Mouse (Mus musculus) B cell, adult 62 days (primary cell): ENCODE results near the gene Vmn1r149. TPM values are rescaled to one million over a fixed set of nuclear protein-coding genes. Genes with fewer than 3 reads are reported as not detected.

Source experiments
- total RNA-seq: library from RNA; stranded (reverse); gene quantifications from 4 replicates; pipeline ENCODE4 v1.2.4, GENCODE M21; 2023

Gene Vmn1r149
- not detected in 4 replicates for total RNA-seq

DNA sequence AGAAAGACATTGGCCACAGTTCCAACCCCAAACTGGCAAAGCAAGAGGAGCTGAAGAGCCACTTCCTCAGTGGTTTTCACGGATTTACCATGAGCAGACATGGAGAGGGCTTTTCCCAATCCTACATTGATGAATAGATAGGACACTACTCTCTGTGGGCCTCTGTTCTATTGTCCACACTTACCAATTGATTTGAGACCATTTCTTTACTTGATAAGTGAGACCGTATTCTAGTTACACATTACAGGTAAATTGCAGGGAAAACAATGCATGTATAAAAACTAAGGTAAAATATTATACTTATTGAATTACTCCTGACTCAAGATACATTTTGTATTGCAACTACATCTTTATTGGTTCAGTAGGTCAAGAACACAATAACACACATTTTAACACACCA lies at the start of gene Vmn1r149:
TSS of gene Vmn1r149 (minus strand) at position 101 of the 400 bp plus-strand sequence.

GRCm38 (mm10) chr7:22463975-22464374 lies 25.9 kb upstream of the Vmn1r149 start, which contains the start of gene Gm10665:
Gene Gm10665, minus strand, starts transcription at chr7:22464075.

GRCm38 (mm10) chr7:22413283-22413682 lies 24.7 kb downstream of the Vmn1r149 start, which contains the start of gene Vmn1r148:
Gene Vmn1r148, plus strand, starts transcription at chr7:22413583.

Other genes starting within 250 kb of the Vmn1r149 start
- not detected in 4 replicates for gene Vmn1r143, start 248.9 kb downstream of the Vmn1r149 start, total RNA-seq
- not detected in 4 replicates for gene Gm8653, start 237.0 kb downstream of the Vmn1r149 start, total RNA-seq
- gene Gm8453, start 208.7 kb downstream of the Vmn1r149 start, total RNA-seq: not detected in 4 replicates
- gene Gm4187, start 108.5 kb downstream of the Vmn1r149 start, total RNA-seq: not detected in 4 replicates
- not detected in 4 replicates for gene Gm8660, start 67.2 kb downstream of the Vmn1r149 start, total RNA-seq
- not detected in 4 replicates for gene Vmn1r148, start 24.6 kb downstream of the Vmn1r149 start, total RNA-seq
- not detected in 4 replicates for gene Gm10665, start 25.8 kb upstream of the Vmn1r149 start, total RNA-seq
- not detected in 4 replicates for gene Vmn1r151, start 61.4 kb upstream of the Vmn1r149 start, total RNA-seq
- gene Vmn1r152, start 84.7 kb upstream of the Vmn1r149 start, total RNA-seq: not detected in 4 replicates
- gene Gm8677, start 96.7 kb upstream of the Vmn1r149 start, total RNA-seq: not detected in 4 replicates
- not detected in 4 replicates for gene Gm4201, start 127.1 kb upstream of the Vmn1r149 start, total RNA-seq
- not detected in 4 replicates for gene Gm4565, start 149.9 kb upstream of the Vmn1r149 start, total RNA-seq
- not detected in 4 replicates for gene Vmn1r155, start 219.8 kb upstream of the Vmn1r149 start, total RNA-seq